Mouse (Mus musculus) monocyte, adult 2 months (primary cell): ENCODE results near the gene Fam172a.

Experiments used
- DNase-seq, 2 experiments: peaks; one replicate each; pipeline ENCODE4 v3.0.0; 2022; ENCODE audit warnings: low spot score in 2 of 2, low read depth in 1 of 2

The Fam172a gene

GRCm38 (mm10) chr13:78213155-78213554, 511.3 kb downstream of the Fam172a start:
- DNase-seq: no peak

- no peak for DNase-seq
Observed at GRCm38 (mm10) chr13:78215223-78215622, 513.4 kb downstream of the Fam172a start.
